Mouse (Mus musculus) neural tube, embryonic 10.5 days (tissue): ENCODE results near the gene Eya4.

Experiments
- DNase-seq: peaks from one replicate; pipeline ENCODE4 v3.0.0-alpha.2; 2017; ENCODE audit warnings: low spot score; ENCODE audit errors: extremely low spot score

The Eya4 gene

DNA sequence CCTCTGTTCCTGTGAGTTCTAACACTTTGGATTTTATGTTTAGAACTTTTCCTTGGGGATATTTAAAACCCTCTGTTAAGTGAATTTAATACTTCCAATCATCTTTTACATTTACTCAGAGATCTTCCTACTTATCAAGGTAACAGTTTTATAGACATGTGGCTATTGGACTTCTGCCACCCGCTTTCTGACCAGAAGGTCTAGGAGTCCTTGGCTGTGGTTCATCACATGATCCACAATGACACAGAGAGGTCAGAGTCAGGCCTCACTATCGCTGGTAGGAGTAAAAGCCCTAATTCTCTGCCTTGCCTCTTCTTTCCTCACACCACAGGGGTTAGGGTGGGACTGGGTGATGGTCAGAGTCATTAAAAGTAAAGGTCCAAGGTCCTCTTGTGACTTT, 277.2 kb downstream of the Eya4 start:
- DNase-seq: no peak

DNA sequence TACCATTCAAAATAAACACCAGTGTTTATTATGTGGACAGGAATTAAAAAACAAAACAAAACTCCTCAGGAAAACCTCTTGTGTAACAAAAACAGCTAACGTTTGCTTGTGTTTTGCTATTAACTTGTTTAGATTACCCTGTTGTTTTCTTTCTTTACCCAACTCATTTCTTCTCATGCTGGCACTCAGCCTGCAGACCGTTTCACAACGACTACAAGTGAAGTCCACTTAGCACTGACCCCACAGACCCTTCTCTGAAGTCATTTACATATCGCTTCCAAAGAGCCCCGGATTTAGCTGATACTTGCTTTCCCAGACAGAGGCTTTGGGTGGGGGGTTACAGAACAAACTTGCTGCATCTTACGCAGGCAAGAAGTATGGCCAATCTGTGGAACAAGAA, 286.9 kb downstream of the Eya4 start:
- DNase-seq: no peak

DNA sequence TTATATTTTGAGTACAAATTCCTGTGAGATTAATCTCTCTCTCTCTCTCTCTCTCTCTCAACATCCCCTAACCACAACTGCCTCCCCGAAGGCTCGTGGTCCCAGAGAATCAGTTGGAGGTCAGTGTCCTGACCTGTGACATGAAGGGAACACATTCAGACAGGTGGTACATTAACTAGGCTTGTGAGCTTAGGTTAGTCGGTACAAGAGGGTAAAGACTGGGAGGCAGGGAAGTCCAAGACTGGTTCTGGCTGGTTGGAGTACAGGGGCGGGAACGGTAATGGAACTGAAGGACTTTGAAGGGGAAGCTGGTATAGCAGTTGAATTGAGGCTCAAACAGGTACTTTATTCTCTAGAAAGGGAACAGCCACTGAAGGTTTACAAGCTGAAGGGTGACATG, 287.9 kb downstream of the Eya4 start:
- DNase-seq: no peak

DNA sequence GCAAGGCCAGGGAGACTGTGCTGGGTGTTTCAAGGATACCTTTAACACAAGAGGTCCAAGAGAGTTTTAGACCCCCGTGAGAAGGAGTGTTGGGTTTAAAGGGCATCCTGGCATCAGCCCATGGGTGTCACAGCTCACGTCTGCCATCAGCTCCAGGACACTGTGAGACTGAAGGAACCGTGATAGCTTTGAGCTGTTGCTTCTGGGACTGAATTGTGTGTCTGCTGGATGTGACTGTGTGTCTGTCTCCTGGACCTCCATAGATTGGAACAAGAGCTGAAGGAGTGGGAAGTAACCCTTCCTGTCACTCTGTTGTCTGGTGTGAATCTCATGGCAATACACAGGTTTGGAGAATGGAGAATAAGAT, 289.9 kb downstream of the Eya4 start:
- no peak for DNase-seq

DNA sequence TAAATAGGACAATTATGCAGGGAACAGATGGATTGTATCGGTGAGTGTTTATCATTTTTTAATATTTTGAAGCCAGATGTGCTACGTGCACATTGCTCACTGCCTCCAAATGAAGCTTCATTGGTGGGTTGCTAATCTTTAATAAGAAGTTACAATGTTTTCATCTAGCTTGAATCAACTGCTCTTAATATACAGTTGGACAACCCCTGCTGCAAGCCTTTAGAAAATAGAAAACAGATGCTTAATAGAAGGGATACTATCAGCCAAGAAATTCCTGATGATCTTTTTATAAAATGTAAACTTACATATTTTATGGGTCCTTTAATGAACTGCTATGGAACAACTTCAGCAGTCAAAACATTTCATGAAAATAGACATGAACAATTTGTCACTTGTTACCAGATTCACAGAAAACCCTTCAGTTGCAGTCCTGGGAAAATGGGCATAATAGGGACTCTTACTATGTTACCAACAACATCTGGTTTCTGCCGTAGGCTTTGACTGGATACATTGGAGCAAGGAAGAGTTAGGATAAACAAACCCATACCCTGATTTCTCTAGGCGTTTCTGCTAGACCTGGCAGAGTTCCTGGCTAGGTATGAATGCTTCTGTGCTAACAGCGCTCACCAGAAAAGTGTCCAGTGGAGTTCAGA, 290.4 kb downstream of the Eya4 start:
- DNase-seq: no peak

DNA sequence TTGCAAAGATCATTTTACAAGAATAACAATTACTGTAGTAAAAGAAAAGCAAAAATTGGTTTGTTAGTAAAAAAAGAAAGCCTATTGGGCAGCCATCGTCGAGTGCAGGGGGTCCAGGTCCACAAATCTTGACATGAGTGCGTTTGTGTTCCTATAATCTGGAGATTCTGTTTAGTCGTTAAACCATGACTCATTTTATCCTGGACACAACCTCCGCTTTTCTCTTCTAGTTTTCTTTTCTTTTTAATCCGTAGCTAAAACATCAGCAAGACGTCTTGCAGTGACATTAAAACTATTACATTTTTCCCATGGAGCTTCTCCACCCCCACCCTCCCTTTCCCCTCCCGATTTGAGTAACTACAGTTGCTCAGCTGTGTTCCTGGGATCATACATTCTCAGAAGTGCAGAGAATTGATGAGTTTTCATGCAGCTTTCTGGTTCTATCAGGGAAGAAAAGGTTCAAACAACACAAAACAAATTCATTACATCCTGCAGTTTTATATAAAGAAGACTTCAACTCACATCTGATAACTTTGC, 297.1 kb downstream of the Eya4 start:
- no peak for DNase-seq
